Mouse (Mus musculus) liver, embryonic 12.5 days (tissue): ENCODE results near the gene Chtop. TPM values are rescaled to one million over a fixed set of nuclear protein-coding genes. Genes with fewer than 3 reads are reported as not detected.

Experiments
- ATAC-seq: fragments of 200-750 bp; cut with Nextera tagmentation; 2 replicates; pipeline ENCODE4 v1.8.0; 2017; ENCODE audit warnings: moderate number of reproducible peaks, mild to moderate bottlenecking, moderate library complexity
- H3K27ac ChIP-seq: fragments of 300-500 bp; sonication (generic); 2 replicates; pipeline ENCODE4 v1.5.1; 2016; ENCODE audit warnings: mild to moderate bottlenecking
- H3K27me3 ChIP-seq: fragments of 300-500 bp; sonication (generic); replicated peaks from 2 replicates; pipeline ENCODE4 v1.6.1; 2016; ENCODE audit warnings: mild to moderate bottlenecking, moderate library complexity
- H3K36me3 ChIP-seq: fragments of 300-500 bp; sonication (generic); 2 replicates; pipeline ENCODE4 v1.6.1; 2016; ENCODE audit warnings: mild to moderate bottlenecking, moderate library complexity
- H3K4me1 ChIP-seq: fragments of 300-500 bp; sonication (generic); 2 replicates; pipeline ENCODE4 v1.6.1; 2016
- H3K4me2 ChIP-seq: fragments of 300-500 bp; sonication (generic); 2 replicates; pipeline ENCODE4 v1.6.1; 2016; ENCODE audit warnings: mild to moderate bottlenecking, moderate library complexity
- H3K4me3 ChIP-seq: fragments of 300-500 bp; sonication (generic); 2 replicates; pipeline ENCODE4 v1.5.1; 2016; ENCODE audit warnings: mild to moderate bottlenecking, moderate library complexity
- H3K9ac ChIP-seq: fragments of 300-500 bp; sonication (generic); 2 replicates; pipeline ENCODE4 v1.6.1; 2016; ENCODE audit warnings: mild to moderate bottlenecking, moderate library complexity
- H3K9me3 ChIP-seq: fragments of 300-500 bp; sonication (generic); replicated peaks from 2 replicates; pipeline ENCODE4 v1.6.1; 2016; ENCODE audit warnings: mild to moderate bottlenecking, moderate library complexity
- WGBS: fragments of 180-500 bp; shearing (Covaris S2); methylation state at CpG from one replicate; pipeline ENCODE4 v1.1.7; 2016; ENCODE audit not compliant: insufficient replicate concordance; 5-methylcytosine and 5-hydroxymethylcytosine counted together
- polyA plus RNA-seq: library from polyadenylated mRNA; unstranded; fragments of >200 nt; fragmentation: Nextera tagmentation; extraction: Ambion mirVana; gene quantifications from 2 replicates; pipeline ENCODE4 v1.2.1, GENCODE M21; 2016

The Chtop gene
- polyA plus RNA-seq: 85.7 and 88.1 TPM in 2 replicates

DNA sequence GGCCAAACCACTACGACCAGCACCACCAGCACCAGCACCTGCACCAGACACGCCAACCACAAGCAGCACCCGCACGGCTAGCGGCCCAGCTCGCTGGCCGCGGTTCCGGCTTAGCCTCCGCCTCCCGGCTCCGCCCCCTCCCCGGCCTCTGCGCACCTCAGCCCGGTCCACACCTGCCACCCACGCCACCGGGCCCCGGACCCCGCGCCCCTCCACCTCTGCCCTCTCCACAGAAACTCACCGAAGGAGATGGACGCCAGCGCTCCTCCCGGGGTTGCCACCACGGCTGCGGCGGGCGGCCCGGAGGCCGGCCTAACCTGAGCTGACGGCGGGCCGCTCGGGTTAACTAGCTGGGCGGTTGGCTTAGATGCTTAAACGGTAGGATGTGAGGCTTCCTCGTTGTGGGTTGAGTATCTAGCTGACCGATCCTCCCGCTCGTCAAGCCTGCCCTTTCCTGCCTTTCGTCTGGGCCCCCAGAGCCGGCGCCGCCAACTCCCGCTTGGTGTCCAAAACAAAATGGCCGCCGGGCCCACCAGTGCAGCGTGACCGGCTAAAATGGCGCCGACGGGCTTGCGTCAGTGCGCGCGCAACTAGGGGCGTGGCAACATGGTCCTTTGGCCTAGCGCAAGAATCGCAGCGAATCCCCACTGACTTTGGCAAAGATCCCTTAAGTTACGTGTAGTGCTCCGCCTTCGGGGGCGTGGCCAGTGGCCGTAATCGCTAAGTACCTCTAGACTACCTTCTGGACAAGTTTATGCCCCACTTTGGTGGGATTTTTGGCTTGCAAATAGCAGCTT, at the start of gene Chtop:
TSS of gene Chtop (minus strand) at position 549 of the 797 bp plus-strand sequence.
- Histone ChIP-seq H3K9me3 (no peaks in the 10 kb centered on the region), H3K4me3 (peak within 1 kb of the TSS; percentile 97), H3K4me1 (peaks cover 39% of the 10 kb centered on the region), H3K9ac (peak within 1 kb of the TSS; percentile 94), H3K27me3 (peaks cover 23% of the 10 kb centered on the region), H3K36me3 (peaks cover 41% of the 10 kb centered on the region), H3K27ac (peak within 1 kb of the TSS; percentile 90), H3K4me2 (peak within 1 kb of the TSS; percentile 84)
- peak; percentile 88 for ATAC-seq
- under 1% methylated on average over 66 of the region's 66 CpGs for WGBS

DNA sequence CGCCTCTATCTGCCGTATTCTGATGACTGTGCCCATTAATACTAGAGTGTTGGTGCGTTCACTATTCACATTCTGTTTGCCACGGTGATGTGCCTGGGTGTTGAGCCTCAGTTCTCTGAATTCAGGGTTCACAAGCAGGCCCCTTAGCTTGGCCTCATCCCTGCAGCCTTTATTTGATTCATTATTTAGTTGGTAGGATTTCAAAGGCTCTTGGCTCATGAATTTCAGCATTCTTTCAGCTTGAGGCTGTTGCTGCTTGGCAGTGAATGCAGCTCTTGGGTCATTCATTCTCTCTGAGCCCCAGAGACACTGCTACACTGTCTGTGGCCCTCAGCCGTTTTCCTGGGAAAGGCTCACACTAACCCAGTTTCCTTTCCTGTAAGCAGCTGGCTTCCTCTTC, 46.7 kb upstream of the Chtop start:
- Histone ChIP-seq H3K4me1 (no peaks in the 10 kb centered on the region), H3K36me3 (no peaks in the 10 kb centered on the region), H3K27ac (no peak overlapping the region), H3K9me3 (no peaks in the 10 kb centered on the region), H3K27me3 (0 out of 2 replicates have a peak, but pooled peaks cover 4% of the 10 kb centered on the region), H3K4me3 (no peak overlapping the region), H3K9ac (no peak overlapping the region), H3K4me2 (no peak overlapping the region)
- no peak for ATAC-seq
- 60% methylated on average over 5 of the region's 5 CpGs for WGBS

DNA sequence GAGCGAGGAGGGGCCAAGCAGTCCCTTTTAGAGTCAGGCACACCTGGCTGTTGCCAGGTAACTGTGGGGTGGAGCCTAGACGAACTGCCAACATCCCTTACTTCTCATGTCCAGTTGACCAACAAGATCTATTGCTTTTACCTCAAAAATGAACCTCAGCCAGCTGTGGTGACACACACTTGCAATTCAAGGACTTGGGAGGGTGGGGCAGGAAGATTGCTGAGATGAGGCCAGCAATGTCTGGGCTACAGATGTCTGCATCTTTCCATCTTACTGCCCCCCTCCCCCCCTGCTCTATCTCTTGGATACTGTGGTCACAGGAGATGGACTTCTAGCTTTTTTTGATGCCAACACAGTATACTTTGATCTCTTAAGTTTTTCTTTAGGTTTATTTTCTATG, 42.9 kb upstream of the Chtop start:
- no peak overlapping the region for H3K4me3 ChIP-seq
- no peaks in the 10 kb centered on the region for H3K4me1 ChIP-seq
- 0 out of 2 replicates have a peak, but pooled peaks cover 4% of the 10 kb centered on the region for H3K27me3 ChIP-seq
- H3K9ac ChIP-seq: no peak overlapping the region
- no peak for ATAC-seq
- 67% methylated on average over 2 of the region's 2 CpGs for WGBS
- H3K4me2 ChIP-seq: no peak overlapping the region
- H3K27ac ChIP-seq: no peak overlapping the region
- no peaks in the 10 kb centered on the region for H3K9me3 ChIP-seq
- no peaks in the 10 kb centered on the region for H3K36me3 ChIP-seq

DNA sequence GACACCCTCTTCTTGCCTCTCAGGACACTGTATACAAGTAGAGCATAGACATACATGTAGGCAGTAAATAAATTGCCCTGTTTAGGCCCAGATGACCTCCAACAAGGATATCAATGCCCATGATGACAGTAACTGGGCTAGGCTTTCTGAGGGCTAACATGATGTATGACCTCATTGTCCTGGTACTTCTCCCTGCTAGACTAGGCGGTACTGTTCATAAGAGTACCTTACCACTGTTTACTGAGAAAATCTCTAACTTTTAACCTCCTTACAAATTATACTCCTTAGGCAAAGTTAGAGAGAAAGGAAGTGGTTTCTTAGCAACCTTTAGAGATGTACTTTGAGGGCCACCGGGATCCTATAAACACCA, 41.1 kb upstream of the Chtop start:
- Histone ChIP-seq H3K9me3 (no peaks in the 10 kb centered on the region), H3K4me1 (no peaks in the 10 kb centered on the region), H3K4me2 (no peak overlapping the region), H3K27me3 (0 out of 2 replicates have a peak, but pooled peaks cover 4% of the 10 kb centered on the region), H3K36me3 (no peaks in the 10 kb centered on the region), H3K27ac (no peak overlapping the region), H3K4me3 (no peak overlapping the region), H3K9ac (no peak overlapping the region)
- ATAC-seq: no peak
- 75% methylated on average over 2 of the region's 2 CpGs for WGBS

DNA sequence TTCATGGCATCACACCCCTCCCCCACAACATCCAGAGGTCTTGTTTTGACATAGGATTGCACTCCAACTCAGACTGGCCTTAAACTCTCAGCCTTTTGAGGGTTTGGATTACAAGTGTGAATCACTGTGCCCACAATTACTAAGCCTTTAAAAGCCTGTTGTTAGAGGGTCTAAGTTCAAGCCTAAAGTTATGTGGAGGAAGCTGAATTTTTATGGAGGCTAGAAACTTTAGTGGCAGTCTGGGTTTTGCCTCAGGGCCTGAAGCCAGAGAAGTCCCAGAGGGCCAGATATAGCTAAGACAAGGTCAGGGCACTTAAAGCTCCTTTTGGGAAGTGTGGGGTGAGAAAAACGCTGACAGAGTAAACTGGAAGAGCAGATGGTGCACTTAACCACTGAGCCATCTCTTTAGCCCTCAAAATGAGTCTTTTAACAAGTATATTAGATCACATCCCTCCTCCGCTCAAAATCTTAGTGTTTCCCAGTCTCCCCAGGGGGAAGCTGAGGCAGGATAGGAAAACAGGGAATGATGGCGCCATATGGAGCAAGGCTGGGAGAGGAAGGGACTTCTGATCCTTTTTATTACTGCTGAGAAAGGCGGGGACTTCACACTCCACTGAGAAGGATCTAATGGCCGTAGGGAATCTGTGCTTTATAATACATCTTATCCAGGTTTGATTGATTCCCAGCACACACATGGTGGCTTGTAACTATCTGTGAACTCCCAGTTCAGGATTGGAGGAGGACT, 40.5 kb upstream of the Chtop start:
- H3K9me3 ChIP-seq: no peaks in the 10 kb centered on the region
- 53% methylated on average over 5 of the region's 5 CpGs for whole genome bisulfite sequencing
- no peak overlapping the region for H3K9ac ChIP-seq
- H3K36me3 ChIP-seq: no peaks in the 10 kb centered on the region
- ATAC-seq: no peak
- no peak overlapping the region for H3K27ac ChIP-seq
- H3K27me3 ChIP-seq: 0 out of 2 replicates have a peak, but pooled peaks cover 4% of the 10 kb centered on the region
- no peaks in the 10 kb centered on the region for H3K4me1 ChIP-seq
- no peak overlapping the region for H3K4me3 ChIP-seq
- no peak overlapping the region for H3K4me2 ChIP-seq

DNA sequence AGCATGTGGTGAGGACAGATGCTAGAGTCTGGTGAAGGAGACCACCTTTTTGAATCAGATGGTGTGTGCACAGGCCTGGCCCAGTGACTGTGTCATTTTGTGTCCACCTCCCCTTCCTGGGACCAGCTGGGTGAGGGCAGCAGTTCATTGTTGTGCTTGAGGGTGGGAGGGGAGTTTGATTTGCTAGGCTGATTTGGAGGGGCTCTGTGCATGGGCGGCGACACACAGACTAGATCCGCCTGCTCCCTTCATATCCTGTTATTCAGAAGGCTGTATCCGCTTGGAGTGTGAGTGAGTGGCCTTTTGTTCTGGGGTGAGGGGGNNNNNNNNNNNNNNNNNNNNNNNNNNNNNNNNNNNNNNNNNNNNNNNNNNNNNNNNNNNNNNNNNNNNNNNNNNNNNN, 31.6 kb upstream of the Chtop start:
- Histone ChIP-seq H3K9me3 (no peaks in the 10 kb centered on the region), H3K9ac (no peak overlapping the region), H3K4me3 (no peak overlapping the region), H3K4me1 (no peaks in the 10 kb centered on the region; the same call in 1 of the 2 replicates), H3K4me2 (no peak overlapping the region), H3K27ac (no peak overlapping the region), H3K36me3 (no peaks in the 10 kb centered on the region), H3K27me3 (peaks cover 18% of the 10 kb centered on the region; the same call in 1 of the 2 replicates)
- ATAC-seq: no peak
- 61% methylated on average over 4 of the region's 4 CpGs for whole genome bisulfite sequencing

DNA sequence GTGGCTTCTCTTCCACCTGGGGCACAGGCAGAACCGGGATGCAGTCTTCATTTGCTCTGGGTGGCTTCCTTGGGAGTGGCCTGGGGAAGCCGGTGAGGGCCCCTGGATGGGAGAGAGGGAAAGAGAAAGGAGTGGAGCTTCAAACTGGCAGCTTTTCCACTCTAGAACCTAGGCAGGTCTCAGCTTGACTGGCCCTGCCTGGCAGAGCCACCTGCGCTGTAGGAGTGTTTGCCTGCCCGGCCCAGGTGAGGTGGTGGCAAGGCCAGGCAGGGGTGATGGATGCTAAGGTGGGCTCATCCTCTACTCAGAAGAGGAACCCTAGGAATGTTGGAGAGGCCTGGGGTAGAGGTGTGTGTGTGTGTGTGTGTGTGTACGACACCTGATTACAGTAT, 28.6 kb upstream of the Chtop start:
- H3K27me3 ChIP-seq: peaks cover 21% of the 10 kb centered on the region; the same call in 1 of the 2 replicates
- H3K4me3 ChIP-seq: 0 out of 2 replicates have a peak overlapping the region, but pooled peaks have one; percentile 13
- H3K4me1 ChIP-seq: no peaks in the 10 kb centered on the region; the same call in 1 of the 2 replicates
- no peak overlapping the region for H3K27ac ChIP-seq
- 58% methylated on average over 5 of the region's 5 CpGs for WGBS
- ATAC-seq: peak; percentile 8; the same call in 1 of the 2 replicates
- peak overlapping the region; percentile 9 for H3K4me2 ChIP-seq
- no peaks in the 10 kb centered on the region for H3K9me3 ChIP-seq
- H3K9ac ChIP-seq: no peak overlapping the region
- no peaks in the 10 kb centered on the region for H3K36me3 ChIP-seq

DNA sequence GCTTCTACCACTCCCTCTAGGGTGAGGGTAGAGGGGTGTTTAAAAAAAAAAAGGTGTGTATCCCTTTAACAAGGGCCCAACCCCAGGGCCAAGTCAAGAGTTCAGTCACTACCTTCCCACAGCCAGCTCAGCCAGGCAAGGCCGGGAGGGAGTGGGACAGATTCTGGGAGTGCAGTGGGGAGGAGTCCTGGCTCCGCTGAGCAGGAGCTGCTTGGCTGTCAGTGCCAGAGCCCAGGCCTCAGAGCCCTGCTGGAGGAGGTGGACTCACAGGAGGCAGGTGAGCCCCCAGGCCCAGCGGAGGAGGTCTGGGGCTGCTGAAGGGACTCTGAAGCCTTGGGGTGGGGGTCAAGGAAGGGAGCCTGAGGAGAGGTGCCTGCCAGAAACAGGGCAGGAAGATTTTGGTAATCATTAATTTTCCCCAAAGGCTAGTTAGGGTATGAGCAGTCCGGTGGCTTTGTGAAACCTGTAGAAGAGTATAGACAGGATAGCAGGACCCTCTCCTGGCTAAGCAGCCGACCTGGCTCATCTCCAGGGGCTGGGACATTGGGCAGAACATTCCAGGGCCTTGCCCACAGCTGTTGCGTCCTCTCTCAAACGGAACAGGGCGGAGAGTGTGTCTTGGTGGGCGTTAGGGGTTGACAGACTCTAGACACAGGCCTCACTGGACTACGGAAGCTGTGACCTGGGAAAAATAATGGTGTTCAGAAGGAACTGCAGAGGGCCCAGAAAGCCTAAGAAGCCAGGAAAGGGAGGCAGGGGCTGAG, 28.0 kb upstream of the Chtop start, which contains the start of gene S100a16:
TSS of gene S100a16 (plus strand) at position 114 of the 764 bp plus-strand sequence.
- no peaks in the 10 kb centered on the region for H3K9me3 ChIP-seq
- no peaks in the 10 kb centered on the region for H3K36me3 ChIP-seq
- no peak within 1 kb of the TSS for H3K9ac ChIP-seq
- no peak within 1 kb of the TSS for H3K27ac ChIP-seq
- peak within 1 kb of the TSS; percentile 13; the same call in 1 of the 2 replicates for H3K4me3 ChIP-seq
- WGBS: 47% methylated on average over 10 of the region's 10 CpGs
- no peaks in the 10 kb centered on the region; the same call in 1 of the 2 replicates for H3K4me1 ChIP-seq
- peaks cover 21% of the 10 kb centered on the region; the same call in 1 of the 2 replicates for H3K27me3 ChIP-seq
- ATAC-seq: peak; percentile 65
- H3K4me2 ChIP-seq: peak within 1 kb of the TSS; percentile 9

DNA sequence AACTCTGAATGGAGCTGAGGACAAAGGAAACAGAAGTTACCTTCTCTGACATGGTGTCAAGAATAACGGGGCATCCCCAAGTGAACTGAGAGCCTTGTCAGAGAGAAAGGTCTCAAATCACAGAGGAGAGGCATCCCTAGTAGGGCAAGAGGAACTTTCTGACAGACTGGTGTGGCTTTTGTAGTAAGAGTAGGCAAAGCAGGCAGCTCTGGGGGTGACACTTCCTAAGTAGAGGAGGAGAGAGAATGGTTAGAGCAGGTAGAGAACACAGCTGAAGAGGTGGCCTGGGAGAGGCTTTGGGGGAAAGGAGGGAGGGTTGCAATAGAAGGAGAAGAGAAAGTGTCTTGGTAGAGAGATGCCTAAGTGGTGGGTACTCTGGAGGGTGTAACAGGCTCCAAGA, 26.1 kb upstream of the Chtop start:
- Histone ChIP-seq H3K9me3 (no peaks in the 10 kb centered on the region), H3K27ac (no peak overlapping the region), H3K27me3 (peaks cover 21% of the 10 kb centered on the region; the same call in 1 of the 2 replicates), H3K9ac (no peak overlapping the region), H3K4me2 (no peak overlapping the region), H3K36me3 (no peaks in the 10 kb centered on the region), H3K4me1 (no peaks in the 10 kb centered on the region; the same call in 1 of the 2 replicates), H3K4me3 (no peak overlapping the region)
- 52% methylated on average over 1 of the region's 1 CpGs for WGBS
- no peak for ATAC-seq

DNA sequence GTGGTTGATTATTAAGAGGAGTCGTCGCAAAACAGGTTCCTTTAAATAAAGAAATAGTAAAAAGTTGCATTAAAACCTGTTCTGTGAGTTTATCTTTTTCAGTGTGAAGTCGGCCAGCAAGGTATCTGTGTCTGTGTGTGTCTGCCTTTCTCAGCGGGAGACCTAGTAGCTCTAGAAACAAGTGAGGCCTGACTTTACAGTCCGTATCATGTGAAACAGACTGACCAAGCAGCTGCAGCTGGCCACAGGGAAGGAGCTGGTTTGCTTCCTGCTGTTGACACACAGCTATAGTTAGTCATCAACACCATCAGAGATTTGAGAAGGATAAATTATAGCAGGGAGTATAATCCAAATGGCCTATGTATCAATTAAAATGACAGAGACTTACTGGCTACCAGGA, 22.4 kb upstream of the Chtop start:
- WGBS: 59% methylated on average over 5 of the region's 5 CpGs
- Histone ChIP-seq H3K9me3 (no peaks in the 10 kb centered on the region), H3K4me3 (no peak overlapping the region), H3K36me3 (no peaks in the 10 kb centered on the region), H3K4me2 (no peak overlapping the region), H3K9ac (no peak overlapping the region), H3K4me1 (no peaks in the 10 kb centered on the region), H3K27me3 (peaks cover 2% of the 10 kb centered on the region; the same call in 1 of the 2 replicates), H3K27ac (no peak overlapping the region)
- no peak for ATAC-seq

DNA sequence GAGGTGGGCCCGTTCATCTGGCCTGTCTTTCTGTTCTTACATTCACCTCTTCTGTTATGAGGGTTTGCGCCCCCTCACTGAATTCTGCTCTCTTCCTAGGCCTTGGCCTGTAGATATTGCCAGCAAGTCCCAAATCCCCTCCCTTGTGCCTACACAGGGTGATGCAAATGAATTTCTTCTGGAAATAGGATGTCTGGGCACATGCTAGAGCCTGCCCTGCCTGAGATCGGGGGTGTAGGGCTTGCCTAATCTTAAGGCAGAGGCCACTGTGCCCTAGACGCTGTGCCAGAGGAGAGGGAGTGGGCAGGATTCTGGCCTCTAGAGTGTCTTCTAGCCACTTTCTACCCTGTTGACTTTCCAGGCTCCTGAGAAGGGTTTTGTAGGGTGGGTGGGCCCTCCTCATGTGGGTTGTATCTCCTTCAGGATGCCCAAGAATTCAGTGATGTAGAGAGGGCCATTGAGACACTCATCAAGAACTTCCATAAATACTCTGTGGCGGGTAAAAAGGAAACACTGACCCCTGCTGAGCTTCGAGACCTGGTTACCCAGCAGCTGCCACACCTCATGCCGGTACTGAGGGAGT, 18.1 kb upstream of the Chtop start:
- no peaks in the 10 kb centered on the region for H3K4me1 ChIP-seq
- 76% methylated on average over 7 of the region's 7 CpGs for WGBS
- no peaks in the 10 kb centered on the region for H3K27me3 ChIP-seq
- H3K36me3 ChIP-seq: peaks cover 3% of the 10 kb centered on the region; the same call in 1 of the 2 replicates
- no peak overlapping the region for H3K9ac ChIP-seq
- H3K9me3 ChIP-seq: no peaks in the 10 kb centered on the region
- no peak for ATAC-seq
- no peak overlapping the region for H3K4me3 ChIP-seq
- no peak overlapping the region for H3K4me2 ChIP-seq
- no peak overlapping the region for H3K27ac ChIP-seq
